Mouse (Mus musculus) spleen, adult 2 months (tissue): ENCODE measurements around the gene Fxyd7. TPM values are rescaled to one million over a fixed set of nuclear protein-coding genes. Genes with fewer than 3 reads are reported as not detected.

Experiments
- DNase-seq, 2 experiments: peaks; one replicate each; pipeline versions ENCODE4 v3.0.0 to v3.0.0-alpha.2; 2012 to 2021; ENCODE audit warnings: low spot score in 2 of 2, low read depth in 1 of 2
- H3K27ac ChIP-seq: fragments of 200-500 bp; 2 replicates; pipeline ENCODE4 v1.5.1; 2012; ENCODE audit warnings: low read length, inconsistent platforms; ENCODE audit not compliant: insufficient read depth
- H3K27me3 ChIP-seq: fragments of 200-500 bp; 2 replicates; pipeline ENCODE4 v1.6.1; 2012; ENCODE audit warnings: mild to moderate bottlenecking, moderate library complexity, low read length, inconsistent platforms; ENCODE audit not compliant: control insufficient read depth, insufficient read depth
- H3K36me3 ChIP-seq: fragments of 200-500 bp; 2 replicates; pipeline ENCODE4 v1.6.1; 2012; ENCODE audit warnings: mild to moderate bottlenecking, low read length, inconsistent platforms; ENCODE audit not compliant: control insufficient read depth, insufficient read depth
- H3K4me1 ChIP-seq: fragments of 200-500 bp; 2 replicates; pipeline ENCODE4 v1.6.1; 2011; ENCODE audit warnings: inconsistent platforms; ENCODE audit not compliant: control insufficient read depth, insufficient read depth, insufficient read length
- H3K4me3 ChIP-seq: fragments of 200-500 bp; 2 replicates; pipeline ENCODE4 v1.5.1; 2011; ENCODE audit warnings: mild to moderate bottlenecking, inconsistent platforms; ENCODE audit not compliant: insufficient read depth, insufficient read length; ENCODE audit errors: extremely low read depth
- CTCF ChIP-seq: fragments of 200-500 bp; IDR thresholded peaks from 2 replicates; pipeline ENCODE4 v1.5.1; 2011; ENCODE audit warnings: mild to moderate bottlenecking, inconsistent platforms; ENCODE audit not compliant: insufficient read depth, insufficient read length, insufficient replicate concordance; ENCODE audit errors: extremely low read depth
- POLR2A ChIP-seq: fragments of 200-500 bp; IDR thresholded peaks from 2 replicates; pipeline ENCODE4 v1.6.1; 2011; ENCODE audit warnings: low read depth, low read length, inconsistent platforms
- WGBS: fragments of 180-500 bp; shearing (Covaris S2); methylation state at CpG from one replicate; pipeline ENCODE4 v1.1.7; 2018; 5-methylcytosine and 5-hydroxymethylcytosine counted together
- polyA plus RNA-seq: library from polyadenylated mRNA; depleted of rRNA; stranded (reverse); fragments of >200 nt; gene quantifications from 2 replicates; pipeline ENCODE4 v1.2.3, GENCODE M21; 2012

The Fxyd7 gene
- polyA plus RNA-seq, 1 experiment = 1.2 TPM

DNA sequence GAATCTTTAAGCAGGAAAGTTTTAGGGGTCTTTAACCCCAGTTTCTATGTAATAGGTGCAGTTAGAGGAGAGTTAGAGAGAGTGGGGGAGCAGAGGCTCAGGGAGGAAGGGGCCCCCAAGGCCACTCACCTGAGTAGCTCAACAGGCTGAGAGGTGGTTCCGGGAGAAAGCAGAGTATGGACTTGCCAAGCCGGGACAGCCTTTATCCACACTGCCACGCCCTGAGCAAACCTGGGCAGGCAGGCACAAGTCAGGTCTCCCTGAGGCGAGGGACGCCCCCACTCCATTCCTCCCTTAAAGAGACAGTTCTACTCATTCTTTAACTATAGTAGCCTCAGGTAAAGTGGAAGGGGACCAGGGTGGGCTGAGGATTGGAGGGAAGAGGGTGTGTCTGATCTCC, 25.2 kb upstream of the Fxyd7 start, which contains the start of gene Fxyd3:
Gene Fxyd3 (minus strand): TSS at position 213 of the 400 bp plus-strand sequence.
- H3K4me1 ChIP-seq = no peaks in the 10 kb centered on the region
- no peak within 1 kb of the TSS for H3K27ac ChIP-seq
- H3K27me3 ChIP-seq = no peaks in the 10 kb centered on the region
- no peak for TF ChIP-seq CTCF
- no peak for TF ChIP-seq POLR2A
- no peak for DNase-seq
- no peaks in the 10 kb centered on the region for H3K36me3 ChIP-seq
- no peak within 1 kb of the TSS for H3K4me3 ChIP-seq
- 85% methylated on average over 5 of the region's 5 CpGs for WGBS

DNA sequence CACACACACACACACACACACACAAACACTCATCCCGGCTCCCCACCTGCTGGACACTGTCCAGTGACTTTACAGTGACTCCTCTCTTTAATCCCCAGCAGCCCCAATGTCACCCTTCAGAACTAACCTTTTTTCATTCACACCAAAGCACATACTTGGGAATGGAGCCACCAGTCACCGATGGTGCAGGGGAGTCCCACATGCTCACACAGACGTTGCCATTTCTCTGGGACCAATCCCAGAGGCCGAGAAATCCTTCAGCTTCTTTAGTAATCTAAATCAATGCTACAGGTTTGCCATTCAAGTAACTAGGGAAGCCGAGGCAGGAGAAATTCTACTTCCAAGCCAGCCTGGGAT, 23.4 kb upstream of the Fxyd7 start:
- H3K27ac ChIP-seq = no peak overlapping the region
- H3K4me1 ChIP-seq = no peaks in the 10 kb centered on the region
- TF ChIP-seq CTCF = no peak
- no peak for TF ChIP-seq POLR2A
- WGBS = 85% methylated on average over 5 of the region's 5 CpGs
- no peak overlapping the region for H3K4me3 ChIP-seq
- no peak for DNase-seq
- H3K27me3 ChIP-seq = no peaks in the 10 kb centered on the region
- no peaks in the 10 kb centered on the region for H3K36me3 ChIP-seq

DNA sequence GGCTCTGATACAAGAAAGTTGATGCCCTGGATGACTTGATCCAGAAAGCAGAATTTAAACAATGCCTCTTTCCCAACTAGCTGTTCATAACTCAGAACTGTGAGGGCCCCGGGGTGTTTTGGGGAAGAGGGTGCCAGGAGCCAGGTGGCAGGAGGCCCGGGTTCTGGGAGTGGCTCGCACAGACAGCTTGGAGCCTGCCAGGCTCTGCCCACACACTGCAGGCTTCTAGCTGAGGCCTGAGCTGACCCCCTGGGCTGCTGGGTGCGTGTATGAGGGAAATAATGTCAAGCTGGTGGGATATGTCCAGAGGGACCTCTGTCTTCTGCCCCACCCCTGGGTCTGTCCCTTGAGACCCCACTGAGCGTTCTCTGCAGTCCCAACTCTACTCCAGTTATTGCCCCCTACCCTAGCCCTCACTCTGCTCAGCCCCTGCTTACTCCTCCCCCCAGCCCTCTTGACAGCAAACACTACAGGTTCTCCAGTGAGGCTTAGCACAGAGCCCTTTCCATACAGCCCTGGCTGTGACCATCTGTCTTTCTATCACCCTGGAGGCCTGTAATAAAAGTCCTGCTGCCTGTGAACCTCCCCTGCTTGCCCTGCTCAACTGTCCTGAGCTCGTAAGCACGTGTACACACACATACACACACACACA, 22.9 kb upstream of the Fxyd7 start:
- whole genome bisulfite sequencing = 79% methylated on average over 7 of the region's 7 CpGs
- H3K27ac ChIP-seq = no peak overlapping the region
- DNase-seq = no peak
- no peaks in the 10 kb centered on the region for H3K4me1 ChIP-seq
- no peaks in the 10 kb centered on the region for H3K27me3 ChIP-seq
- TF ChIP-seq POLR2A = no peak
- TF ChIP-seq CTCF = no peak
- no peak overlapping the region for H3K4me3 ChIP-seq
- no peaks in the 10 kb centered on the region for H3K36me3 ChIP-seq

DNA sequence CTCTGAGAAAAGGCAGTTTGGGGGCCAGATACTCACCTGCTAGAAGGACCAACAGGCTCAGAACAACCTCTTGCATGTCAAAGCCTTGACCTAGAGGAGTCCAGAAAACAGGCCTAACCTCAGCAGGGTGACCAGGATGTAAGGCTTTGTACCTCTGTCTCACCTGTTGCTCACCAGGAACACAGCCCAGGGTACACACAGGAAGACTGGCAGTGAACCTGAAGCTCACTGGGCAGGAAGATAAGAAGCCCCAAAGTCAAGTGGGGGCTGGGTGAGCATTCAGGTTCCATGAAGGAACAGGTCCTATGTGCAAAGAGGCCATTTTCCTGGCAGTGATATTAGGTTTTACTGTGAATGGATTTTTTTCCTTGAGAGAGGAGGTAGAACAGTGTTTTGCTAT, 22.3 kb upstream of the Fxyd7 start:
- Histone ChIP-seq H3K4me1 (no peaks in the 10 kb centered on the region), H3K4me3 (no peak overlapping the region), H3K36me3 (no peaks in the 10 kb centered on the region), H3K27ac (no peak overlapping the region), H3K27me3 (no peaks in the 10 kb centered on the region)
- DNase-seq = no peak
- TF ChIP-seq POLR2A (no peak), CTCF (no peak)

DNA sequence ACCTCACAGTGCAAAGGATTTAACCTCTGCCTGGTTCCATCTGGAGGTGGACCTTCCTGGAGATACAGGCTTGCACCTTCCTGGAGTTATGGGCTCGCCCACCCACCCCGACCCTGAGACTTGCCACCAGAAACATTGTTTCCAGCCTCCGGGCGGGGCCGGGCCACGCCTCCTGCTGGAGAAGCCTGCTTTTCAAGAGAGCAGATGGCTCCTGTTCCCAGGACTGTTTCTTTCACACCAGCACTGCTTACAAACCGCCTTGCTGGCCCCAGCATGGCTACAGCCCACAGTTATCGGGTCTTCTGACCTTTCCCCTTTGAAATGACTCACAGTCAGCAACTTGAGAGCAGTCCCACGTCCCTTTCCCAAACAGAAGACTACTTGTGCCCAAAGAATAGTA, 21.1 kb upstream of the Fxyd7 start:
- no peak for DNase-seq
- Histone ChIP-seq H3K36me3 (no peaks in the 10 kb centered on the region), H3K27ac (no peak overlapping the region), H3K27me3 (no peaks in the 10 kb centered on the region), H3K4me1 (no peaks in the 10 kb centered on the region), H3K4me3 (no peak overlapping the region)
- TF ChIP-seq CTCF (no peak), POLR2A (no peak)
- WGBS = 90% methylated on average over 9 of the region's 9 CpGs

DNA sequence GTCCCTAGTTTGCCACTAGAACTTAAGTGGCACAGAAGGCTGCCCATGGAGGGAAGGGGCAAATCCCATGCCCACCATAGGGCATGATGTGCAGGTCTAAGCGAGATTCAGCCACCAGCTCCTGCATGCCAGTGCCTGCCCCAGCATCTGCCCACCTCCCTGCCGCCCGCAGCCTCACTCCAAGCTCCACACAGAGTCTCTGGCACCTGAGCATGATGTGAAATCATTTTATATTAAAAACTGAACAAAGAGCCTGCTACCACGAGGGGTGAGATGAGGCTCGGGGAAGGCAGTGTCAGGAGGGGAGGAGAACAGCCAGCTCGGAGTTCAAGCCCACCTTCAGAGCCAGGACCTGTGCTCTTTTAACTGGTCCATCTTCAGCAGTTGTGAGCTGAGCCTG, 19.1 kb upstream of the Fxyd7 start:
- Histone ChIP-seq H3K4me1 (no peaks in the 10 kb centered on the region), H3K27ac (no peak overlapping the region), H3K27me3 (no peaks in the 10 kb centered on the region), H3K36me3 (no peaks in the 10 kb centered on the region), H3K4me3 (no peak overlapping the region)
- no peak for DNase-seq
- WGBS = 89% methylated on average over 6 of the region's 6 CpGs
- TF ChIP-seq POLR2A (no peak), CTCF (no peak)

DNA sequence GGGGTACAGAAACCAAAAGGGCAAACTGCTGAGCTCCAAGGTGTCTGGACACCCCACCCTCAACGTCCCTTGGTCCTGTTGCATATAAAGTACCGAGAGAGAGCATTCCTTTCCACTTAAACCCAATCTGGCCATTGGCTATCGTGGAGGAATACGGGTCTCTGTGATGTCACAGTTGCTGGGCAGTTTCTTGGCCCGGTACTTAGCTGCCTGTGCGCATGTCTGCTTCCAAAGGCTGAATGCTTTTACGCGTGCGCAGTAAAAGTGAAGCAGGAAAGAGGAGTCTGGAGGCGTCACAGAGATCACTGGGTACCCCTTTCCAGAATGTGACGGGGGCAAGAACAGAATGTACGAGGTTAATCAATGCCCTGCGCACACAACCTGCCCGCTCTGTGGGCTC, 18.2 kb upstream of the Fxyd7 start:
- no peak for TF ChIP-seq CTCF
- TF ChIP-seq POLR2A = no peak
- WGBS = 87% methylated on average over 14 of the region's 14 CpGs
- Histone ChIP-seq H3K27ac (no peak overlapping the region), H3K4me3 (no peak overlapping the region), H3K27me3 (no peaks in the 10 kb centered on the region), H3K36me3 (no peaks in the 10 kb centered on the region), H3K4me1 (no peaks in the 10 kb centered on the region)
- no peak for DNase-seq
